Mouse (Mus musculus) R1 (cell line): ENCODE results near the gene Pagr1b.

Source experiments
- DNase-seq: peaks from one replicate; pipeline ENCODE4 v3.0.0-alpha.2; 2018; ENCODE audit warnings: low read depth, low spot score

Pagr1b gene

GRCm38 (mm10) chr7:127019306-127019960, 3.1 kb upstream of the Pagr1b start:
- DNase-seq: no peak

DNA sequence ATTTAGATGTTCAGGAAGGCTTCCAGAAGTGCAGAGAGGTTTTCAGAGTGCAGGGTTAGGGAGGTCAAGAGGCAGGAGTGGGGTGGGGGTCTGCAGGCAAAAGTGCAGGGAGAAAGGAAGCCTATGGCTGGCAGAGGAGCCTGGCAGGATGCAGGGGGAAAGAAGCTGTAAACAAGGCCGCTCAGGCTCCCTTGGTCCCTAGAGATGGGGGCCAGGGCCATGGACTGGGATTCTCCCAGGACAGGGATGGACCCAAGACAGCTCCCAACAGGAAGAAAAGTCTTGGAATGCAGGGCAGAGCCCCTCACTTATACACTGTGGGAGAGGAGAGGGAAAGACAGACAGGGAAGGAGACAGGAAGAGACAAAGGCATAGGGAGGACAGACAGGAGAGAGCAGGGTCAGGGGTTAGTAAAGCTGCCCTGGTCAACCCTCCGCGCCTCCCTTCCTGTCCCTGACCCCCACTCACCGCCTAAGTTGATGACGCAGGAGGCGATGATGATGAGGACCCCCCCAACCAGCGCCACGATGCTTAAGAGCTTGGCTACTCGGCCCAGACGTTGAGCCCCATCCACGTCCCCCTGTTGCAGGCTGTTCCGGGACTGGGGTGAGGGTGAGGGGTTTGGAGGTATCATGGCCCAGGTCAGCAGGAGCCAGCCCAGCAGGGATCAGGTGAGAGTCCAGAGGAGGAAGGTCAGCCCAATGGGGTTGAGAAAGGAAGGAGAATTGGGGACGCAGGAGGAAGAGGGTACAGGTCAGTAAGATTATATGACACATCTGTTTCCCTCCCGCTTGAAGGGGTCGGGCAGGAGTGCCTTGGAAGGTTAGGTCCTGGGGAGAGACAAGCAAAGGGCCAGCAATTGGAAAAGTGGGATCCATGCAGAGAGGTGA, 2.4 kb upstream of the Pagr1b start:
- DNase-seq: no peak

DNA sequence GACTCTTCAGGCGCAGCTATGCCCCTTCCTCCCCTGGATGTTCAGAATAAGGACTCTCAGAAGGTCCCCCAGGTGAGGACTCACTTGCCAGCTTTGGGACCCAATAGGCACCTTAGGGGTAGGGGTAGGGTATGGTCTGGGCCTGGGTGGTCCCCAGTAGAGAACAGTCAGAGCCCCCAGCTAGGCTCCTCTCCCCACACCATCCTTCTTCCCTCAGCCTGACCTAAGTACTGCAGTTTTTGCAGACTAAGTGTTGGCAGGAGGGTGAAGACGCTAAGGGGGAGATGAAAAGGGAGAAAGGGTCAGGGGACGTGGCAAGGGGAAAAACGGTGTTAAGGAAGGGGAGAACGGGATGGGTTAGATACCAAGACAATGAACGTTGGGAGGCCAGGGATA, 1.7 kb upstream of the Pagr1b start:
- DNase-seq: no peak

- DNase-seq: peak; percentile 100
Measured at GRCm38 (mm10) chr7:127016971-127017949, 976 bp upstream of the Pagr1b start, which contains the start of gene Pagr1a. Pagr1a (minus strand) TSS chr7:127017352.

GRCm38 (mm10) chr7:127016486-127016938, 228 bp upstream of the Pagr1b start:
- peak; percentile 51 for DNase-seq

DNA sequence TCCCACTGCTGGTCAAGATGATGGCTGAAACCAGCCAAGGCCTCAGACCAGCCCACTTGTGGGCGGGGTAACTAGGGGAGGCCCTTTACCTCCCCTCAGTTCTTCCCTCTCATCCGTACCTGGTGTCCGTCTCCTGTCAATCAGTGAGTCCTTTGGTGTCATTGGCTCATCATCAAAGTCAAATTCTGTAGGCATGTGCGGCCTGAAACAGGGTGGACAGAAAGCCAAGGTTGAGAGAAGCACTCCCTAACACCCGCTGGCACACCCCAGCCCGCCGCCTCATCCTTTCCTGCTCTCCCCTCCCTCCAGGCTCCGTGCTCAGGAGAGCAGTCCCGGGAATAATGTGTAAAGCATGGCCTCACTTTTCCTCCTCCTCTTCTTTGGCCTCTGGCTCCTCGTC, 203 bp downstream of the Pagr1b start:
- DNase-seq: peak; percentile 97

- DNase-seq: no peak
Measured at GRCm38 (mm10) chr7:127014993-127015392, 1.3 kb downstream of the Pagr1b start.

DNA sequence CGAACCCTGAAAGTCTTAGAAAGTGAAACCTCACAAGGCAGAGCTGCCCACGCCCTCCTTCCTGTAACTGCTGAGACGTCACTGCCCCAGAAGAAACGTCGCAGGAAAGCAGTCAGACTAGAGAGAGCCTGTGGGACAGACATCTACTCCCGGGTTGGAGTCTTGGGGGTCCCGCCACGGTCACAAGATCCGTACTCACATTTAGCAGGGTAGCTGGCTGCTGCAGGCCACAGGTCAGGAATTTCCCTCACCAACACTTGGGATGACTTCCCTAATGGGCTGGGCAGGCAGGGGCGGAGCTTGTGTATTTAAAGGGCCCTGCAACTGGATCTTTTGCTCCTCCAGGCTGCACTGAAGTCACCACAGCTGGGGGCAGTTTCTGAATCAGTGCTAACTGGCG, 2.0 kb downstream of the Pagr1b start, which contains the start of gene Mvp:
Gene Mvp, minus strand, starts transcription at position 302 of the 400 bp plus-strand sequence.
- peak; percentile 83 for DNase-seq

- no peak for DNase-seq
Measured at GRCm38 (mm10) chr7:127013385-127013784, 2.9 kb downstream of the Pagr1b start.

GRCm38 (mm10) chr7:127012845-127013244, 3.4 kb downstream of the Pagr1b start:
- DNase-seq: no peak

DNA sequence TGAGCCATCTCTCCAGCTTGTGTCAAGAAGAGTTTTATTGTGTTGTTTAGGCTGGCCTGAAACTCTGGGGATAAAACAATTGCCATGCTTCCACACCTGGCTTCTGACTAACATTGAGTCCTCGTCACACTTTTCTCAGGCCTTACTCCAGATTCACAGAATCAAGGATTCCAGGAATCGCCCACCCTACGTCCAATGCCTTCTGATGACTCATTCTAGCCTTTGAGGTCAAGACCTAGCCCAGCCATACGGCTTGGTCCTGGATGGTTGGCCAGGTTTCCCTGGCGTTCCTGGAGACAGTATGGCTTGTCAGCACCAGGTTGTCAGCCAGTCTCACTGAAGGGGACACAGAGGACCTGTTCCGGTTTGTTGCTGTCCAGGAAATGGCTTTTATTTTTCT, 3.9 kb downstream of the Pagr1b start:
- no peak for DNase-seq

- DNase-seq: peak; percentile 61
Measured at GRCm38 (mm10) chr7:127011717-127012116, 4.6 kb downstream of the Pagr1b start.

GRCm38 (mm10) chr7:127011051-127011450, 5.2 kb downstream of the Pagr1b start:
- DNase-seq: no peak

- no peak for DNase-seq
Measured at GRCm38 (mm10) chr7:127009307-127010085, 6.8 kb downstream of the Pagr1b start.

- DNase-seq: peak; percentile 83
Measured at GRCm38 (mm10) chr7:127008239-127009019, 7.9 kb downstream of the Pagr1b start.

GRCm38 (mm10) chr7:127007313-127008024, 8.8 kb downstream of the Pagr1b start:
- no peak for DNase-seq

DNA sequence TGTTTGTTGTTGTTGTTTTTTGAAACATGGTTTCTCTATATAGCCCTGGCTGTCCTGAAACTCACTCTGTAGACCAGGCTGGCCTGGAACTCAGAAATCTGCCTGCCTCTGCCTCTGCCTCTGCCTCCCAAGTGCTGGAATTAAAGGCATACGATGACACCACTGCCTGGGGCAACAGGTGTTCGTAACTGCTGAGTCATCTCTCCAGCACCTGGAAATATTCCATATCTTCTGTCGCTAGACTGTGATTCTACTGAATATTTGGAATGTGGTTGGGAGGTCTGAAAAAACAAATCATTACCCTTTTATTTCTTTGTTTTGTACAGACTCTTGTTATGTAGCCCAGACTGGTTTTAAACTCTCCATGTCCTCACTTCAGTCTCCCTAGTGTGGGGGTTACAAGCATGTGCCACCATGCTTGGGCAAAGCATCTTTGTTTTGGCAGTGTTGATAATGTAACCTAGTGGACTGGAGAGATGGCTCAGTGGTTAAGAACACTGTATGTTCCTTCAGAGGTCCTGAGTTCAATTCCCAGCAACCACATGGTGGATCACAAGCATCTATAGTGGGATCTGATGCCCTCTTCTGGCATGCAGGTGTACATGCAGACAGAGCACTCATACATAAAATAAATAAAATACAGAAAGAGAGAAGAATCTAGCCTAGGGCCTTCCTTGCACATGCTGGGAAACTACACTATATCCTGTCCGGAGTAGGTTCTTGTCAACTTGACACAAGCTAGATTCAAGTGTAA, 12.0 kb downstream of the Pagr1b start:
- peak; percentile 56 for DNase-seq

GRCm38 (mm10) chr7:127003620-127004019, 12.7 kb downstream of the Pagr1b start:
- peak; percentile 79 for DNase-seq
